ENCODE assay signal across 8 mouse cellular contexts in genomic region chr8:11010913-11011605, GRCm38 (mm10). TPM values are rescaled to one million over a fixed set of nuclear protein-coding genes. Genes with fewer than 3 reads are reported as not detected.
DNase-seq lines count a peak whose midpoint lies in the region; ATAC-seq and TF ChIP-seq lines count a peak whose summit lies in the region.

No protein-coding gene starts in this region.

- peaks cover 6% of the 10 kb centered on the region for H3K4me1 ChIP-seq in kidney, postnatal 0 days (replicated peaks; ENCODE audit: insufficient read depth, low read length)

- 0 out of 2 replicates have a peak, but pooled peaks cover 2% of the 10 kb centered on the region for H3K36me3 ChIP-seq in kidney, postnatal 0 days (ENCODE audit: insufficient read depth, low read length)

- DNase-seq in cerebellum, adult 11-12 months: peak; percentile 44
- peak; percentile 24 for DNase-seq in right cerebral cortex, adult 18-20 months
- DNase-seq in right cerebral cortex, postnatal 36 days (ENCODE audit: low spot score in 2 of 2): no peak
- DNase-seq in kidney, postnatal 0 days (ENCODE audit: low spot score): no peak
- peak; percentile 25 for DNase-seq in retina, postnatal 7 days (ENCODE audit: low read depth, low spot score)
- no peak for DNase-seq in natural killer cell, adult 2 months (ENCODE audit: low spot score in 2 of 2)
- DNase-seq in layer of hippocampus, adult 8-10 months (ENCODE audit: low spot score in 2 of 2): no peak

- TF ChIP-seq CTCF in kidney, postnatal 0 days (IDR thresholded peaks at IDR 0.05; ENCODE audit: low read depth): no peak

- H3K27me3 ChIP-seq in kidney, postnatal 0 days (ENCODE audit: insufficient read depth, low read length): no peaks in the 10 kb centered on the region

- no peak for ATAC-seq in cerebellum, adult (ENCODE audit: insufficient number of reproducible peaks, low FRiP score, low TSS enrichment)
- no peak for ATAC-seq in kidney, postnatal 0 days (replicated peaks; ENCODE audit: low FRiP score, low read depth)

- H3K4me3 ChIP-seq in kidney, postnatal 0 days (replicated peaks; ENCODE audit: low read depth, low read length): no peak overlapping the region

- no peak overlapping the region for H3K4me2 ChIP-seq in kidney, postnatal 0 days (ENCODE audit: low read length)

- peak overlapping the region; percentile 31; the same call in 1 of the 2 replicates for H3K27ac ChIP-seq in kidney, postnatal 0 days

- no peaks in the 10 kb centered on the region for H3K9me3 ChIP-seq in kidney, postnatal 0 days (replicated peaks; ENCODE audit: low read length)

- no peak overlapping the region for H3K9ac ChIP-seq in kidney, postnatal 0 days (ENCODE audit: low read depth, low read length)

- WGBS in kidney, postnatal 0 days: 9% methylated on average over 11 of the region's 11 CpGs

RNA-seq across cellular contexts. Expression of gene Irs2, which starts 2.8 kb away (rescaled TPM):
- polyA plus RNA-seq in kidney, postnatal 0 days (2015; fragmentation: Nextera tagmentation; extraction: Ambion mirVana): 7.0 and 8.5 TPM in 2 replicates
- 10 to 100 TPM; 54.1 to 72.4 (median 64.9) TPM for total RNA-seq in layer of hippocampus, adult 8-10 months (2022)

Comparison
In these comparisons a context has a peak if more than half of its experiments do, and no peak if none do; other contexts are left out.
1. DNase-seq: peak in cerebellum, adult 11-12 months (single experiment), right cerebral cortex, adult 18-20 months (single experiment) and retina, postnatal 7 days (single experiment); none in right cerebral cortex, postnatal 36 days (0 of 2), kidney, postnatal 0 days (single experiment), natural killer cell, adult 2 months (0 of 2) and layer of hippocampus, adult 8-10 months (0 of 2).